Mouse (Mus musculus): ENCODE results near the gene Dnah8.
"Not testable (repeated sequence)": the region's sequence is repeated elsewhere in the genome, so short reads cannot be mapped to it uniquely, and the experiment has no call there.

Gene Dnah8

GRCm38 (mm10) chr17:30609305-30609979 is 14.7 kb upstream of the Dnah8 start:
- peak; percentile 24 for DNase-seq (ENCODE audit: low spot score)

GRCm38 (mm10) chr17:30609980-30610307 is 14.2 kb upstream of the Dnah8 start:
- no peak for DNase-seq (ENCODE audit: low spot score)

- DNase-seq (ENCODE audit: low spot score) = no peak
These were observed 13.4 kb upstream of the Dnah8 start for GRCm38 (mm10) chr17:30610739-30611138.

- no peak for DNase-seq (ENCODE audit: low spot score)
These were observed 12.7 kb upstream of the Dnah8 start for GRCm38 (mm10) chr17:30611221-30612074.

- peak; percentile 100 for DNase-seq (ENCODE audit: low spot score)
These were observed 11.9 kb upstream of the Dnah8 start for GRCm38 (mm10) chr17:30612075-30612859.

GRCm38 (mm10) chr17:30613350-30613749 is 10.8 kb upstream of the Dnah8 start:
- no peak for DNase-seq (ENCODE audit: low spot score)

- DNase-seq (ENCODE audit: low spot score) = no peak
These were observed 8.0 kb upstream of the Dnah8 start for GRCm38 (mm10) chr17:30616203-30616602.

- DNase-seq (ENCODE audit: low spot score) = no peak
These were observed 5.8 kb upstream of the Dnah8 start for GRCm38 (mm10) chr17:30618136-30618891.

- no peak for DNase-seq (ENCODE audit: low spot score)
These were observed 5.0 kb upstream of the Dnah8 start for GRCm38 (mm10) chr17:30619153-30619552.

GRCm38 (mm10) chr17:30620548-30620947 is 3.6 kb upstream of the Dnah8 start:
- DNase-seq (ENCODE audit: low spot score) = no peak

- DNase-seq (ENCODE audit: low spot score) = no peak
These were observed 2.7 kb upstream of the Dnah8 start for GRCm38 (mm10) chr17:30621450-30621849.

- no peak for DNase-seq (ENCODE audit: low spot score)
These were observed 954 bp upstream of the Dnah8 start for GRCm38 (mm10) chr17:30623200-30623599.

- not testable (repeated sequence) for DNase-seq (ENCODE audit: low spot score)
These were observed 2.6 kb downstream of the Dnah8 start, which contains the start of gene Glo1 for GRCm38 (mm10) chr17:30626719-30627118. Gene Glo1, minus strand, starts transcription at chr17:30626871.

- peak; percentile 23 for DNase-seq (ENCODE audit: low spot score)
These were observed 11.2 kb downstream of the Dnah8 start for GRCm38 (mm10) chr17:30635367-30635766.

- DNase-seq (ENCODE audit: low spot score) = no peak
These were observed 13.6 kb downstream of the Dnah8 start for GRCm38 (mm10) chr17:30637714-30638113.

- DNase-seq (ENCODE audit: low spot score) = no peak
These were observed 14.8 kb downstream of the Dnah8 start for GRCm38 (mm10) chr17:30638996-30639395.

- no peak for DNase-seq (ENCODE audit: low spot score)
These were observed 16.7 kb downstream of the Dnah8 start for GRCm38 (mm10) chr17:30640896-30641295.

- DNase-seq (ENCODE audit: low spot score) = no peak
These were observed 24.6 kb downstream of the Dnah8 start for GRCm38 (mm10) chr17:30648770-30649169.

- no peak for DNase-seq (ENCODE audit: low spot score)
These were observed 28.9 kb downstream of the Dnah8 start for GRCm38 (mm10) chr17:30653010-30653409.

- DNase-seq (ENCODE audit: low spot score) = no peak
These were observed 33.5 kb downstream of the Dnah8 start for GRCm38 (mm10) chr17:30657530-30658151.

GRCm38 (mm10) chr17:30658152-30658544 is 34.0 kb downstream of the Dnah8 start:
- DNase-seq (ENCODE audit: low spot score) = peak; percentile 76

Measured in urinary bladder, postnatal 25 days (tissue).